Mouse (Mus musculus) liver, adult 2 months (tissue): ENCODE results near the gene Calu.

ENCODE experiments used
- CTCF ChIP-seq: fragments of 200-500 bp; IDR thresholded peaks from 2 replicates; pipeline ENCODE4 v1.5.1; 2011; ENCODE audit warnings: low read depth, low read length, control low read depth
- POLR2A ChIP-seq: fragments of 200-500 bp; IDR thresholded peaks from 2 replicates; pipeline ENCODE4 v1.6.1; 2011; ENCODE audit warnings: low read length, control low read depth; ENCODE audit not compliant: insufficient read depth; ENCODE audit errors: extremely low read depth

GRCm38 (mm10) chr6:29313690-29314202 is 34.1 kb upstream of the Calu start:
- TF ChIP-seq POLR2A, result no peak
- TF ChIP-seq CTCF, result no peak
